8 mouse cellular contexts compared by ENCODE assay signal in genomic region chr1:106901406-106901805, GRCm38 (mm10). TPM values are rescaled to one million over a fixed set of nuclear protein-coding genes. Genes with fewer than 3 reads are reported as not detected.
DNase-seq lines count a peak whose midpoint lies in the region; TF ChIP-seq lines count a peak whose summit lies in the region.

No protein-coding gene starts in this region.

- H3K4me3 ChIP-seq in heart, adult 2 months = no peak overlapping the region

- no peaks in the 10 kb centered on the region for H3K79me2 ChIP-seq in heart, adult 2 months (replicated peaks; ENCODE audit: control insufficient read depth, insufficient read depth, low read length)

- H3K9ac ChIP-seq in heart, adult 2 months (ENCODE audit: low read depth, low read length) = no peak overlapping the region

- H3K27ac ChIP-seq in heart, adult 2 months = no peak overlapping the region

- intact Hi-C loops in heart, adult 2 months (cut with DNase I) = no loop called here

- H3K4me1 ChIP-seq in heart, adult 2 months (ENCODE audit: control insufficient read depth, insufficient read depth, low read length) = no peaks in the 10 kb centered on the region

- TF ChIP-seq EP300 in heart, adult 2 months (IDR thresholded peaks at IDR 0.05; ENCODE audit: insufficient read depth, low read depth, low read length) = no peak

- DNase-seq in heart, adult 2 months = no peak
- DNase-seq in heart, adult 11 months = no peak
- peak; percentile 30 to 35 for DNase-seq in right cerebral cortex, postnatal 10 days (ENCODE audit: low spot score in 2 of 2)
- no peak for DNase-seq in right cerebral cortex, postnatal 36 days (ENCODE audit: low spot score in 2 of 2)
- DNase-seq in embryo, embryonic 10.5 days (ENCODE audit: low spot score) = peak; percentile 68
- peak; percentile 17 to 24 for DNase-seq in layer of hippocampus, postnatal 14 days (ENCODE audit: low spot score in 2 of 2)
- peak; percentile 3 for DNase-seq in telencephalon, adult 2 months (ENCODE audit: low read depth, low spot score)
- no peak for DNase-seq in thymus, postnatal 10 days (ENCODE audit: low spot score in 2 of 2)

- TF ChIP-seq CTCF in heart, adult 2 months (IDR thresholded peaks at IDR 0.05) = peak; percentile 56

- no peaks in the 10 kb centered on the region for H3K36me3 ChIP-seq in heart, adult 2 months (ENCODE audit: control insufficient read depth, insufficient read depth, low read length)

- H3K27me3 ChIP-seq in heart, adult 2 months (ENCODE audit: control insufficient read depth, insufficient read depth, low read length) = no peaks in the 10 kb centered on the region

- WGBS in heart, adult 2 months = 32% methylated on average over 4 of the region's 4 CpGs

- TF ChIP-seq POLR2A in heart, adult 2 months (IDR thresholded peaks at IDR 0.05; ENCODE audit: insufficient read depth, low read depth, low read length) = no peak

RNA-seq across cellular contexts. Expression of gene Serpinb12, which starts 32.8 kb away (rescaled TPM):
- not detected for total RNA-seq in heart, adult 2 months (2021)
- polyA plus RNA-seq in heart, adult 2 months (2012; rRNA removed) = not detected in 2 replicates
- not detected for total RNA-seq in layer of hippocampus, postnatal 14 days (2021)

RNA-seq across cellular contexts. Expression of gene Serpinb5, which starts 40.4 kb away (rescaled TPM):
- total RNA-seq in heart, adult 2 months (2021) = not detected
- 0.06 TPM in 1 of 2 replicates, not detected in the other for polyA plus RNA-seq in heart, adult 2 months (2012; rRNA removed)
- total RNA-seq in layer of hippocampus, postnatal 14 days (2021) = not detected

Comparison
In these comparisons a context has a peak if more than half of its experiments do, and no peak if none do; other contexts are left out.
1. DNase-seq: peak in right cerebral cortex, postnatal 10 days (2 of 2), embryo, embryonic 10.5 days (single experiment), layer of hippocampus, postnatal 14 days (2 of 2) and telencephalon, adult 2 months (single experiment); none in heart, adult 2 months (0 of 2), heart, adult 11 months (single experiment), right cerebral cortex, postnatal 36 days (0 of 2) and thymus, postnatal 10 days (0 of 2).